Mouse (Mus musculus) CD4-positive, CD25-positive, alpha-beta regulatory T cell, adult 2 months (primary cell): ENCODE measurements at regions not wholly inside any gene's neighbourhood (a gene's known extent, or its start where the extent isn't known, plus 50 kb on each side); places are given as distances from the start of the nearest gene placed in this dataset.

ENCODE experiments used
- DNase-seq: peaks from one replicate; pipeline ENCODE4 v3.0.0-alpha.2; 2012; ENCODE audit warnings: low read depth, low spot score

DNA sequence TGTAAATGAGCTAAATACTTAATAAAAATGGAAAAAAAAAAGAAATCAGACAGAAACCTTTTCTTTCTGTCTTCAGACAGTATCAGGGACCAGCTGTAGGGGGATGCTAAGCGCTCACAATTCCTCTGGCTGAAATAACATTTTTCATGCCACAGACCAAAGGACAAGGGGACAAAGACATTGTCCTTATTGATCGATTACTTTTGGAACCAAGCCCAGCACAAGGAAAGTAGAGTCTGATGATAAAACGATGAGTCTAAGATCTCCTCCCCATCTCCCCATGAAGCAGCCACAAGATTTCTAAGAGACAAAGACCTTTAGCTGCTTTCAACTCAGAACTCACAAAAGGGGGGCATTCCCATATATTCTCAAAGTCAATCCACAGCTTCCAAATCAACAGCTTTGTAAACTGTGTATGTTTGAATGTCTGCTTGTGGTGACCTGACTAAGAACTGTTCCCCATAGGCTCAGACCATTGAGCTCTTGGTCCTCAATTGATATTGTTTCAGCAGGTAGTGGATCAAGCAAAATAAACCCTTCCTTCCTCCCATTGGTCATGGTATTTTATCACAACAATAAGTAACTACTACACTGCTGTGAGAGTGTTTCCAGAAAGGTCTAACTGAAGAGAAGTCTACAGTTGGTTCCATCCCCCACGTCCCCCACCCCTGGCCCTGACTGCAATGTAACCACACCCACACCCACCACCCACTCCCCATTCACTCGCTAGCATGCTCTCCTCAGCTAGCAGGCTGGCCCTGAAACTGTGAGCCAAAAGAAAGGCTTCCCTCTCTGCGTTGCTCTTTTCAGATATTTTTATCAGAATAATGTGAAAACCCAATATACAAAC lies 331.4 kb upstream of the Spred2 start:
- no peak for DNase-seq

GRCm38 (mm10) chr11:19595107-19595506 lies 329.1 kb upstream of the Spred2 start:
- DNase-seq: no peak

GRCm38 (mm10) chr11:19596336-19596735 lies 327.8 kb upstream of the Spred2 start:
- no peak for DNase-seq

- DNase-seq: no peak
Observed at GRCm38 (mm10) chr11:19599433-19599832, 324.7 kb upstream of the Spred2 start.

DNA sequence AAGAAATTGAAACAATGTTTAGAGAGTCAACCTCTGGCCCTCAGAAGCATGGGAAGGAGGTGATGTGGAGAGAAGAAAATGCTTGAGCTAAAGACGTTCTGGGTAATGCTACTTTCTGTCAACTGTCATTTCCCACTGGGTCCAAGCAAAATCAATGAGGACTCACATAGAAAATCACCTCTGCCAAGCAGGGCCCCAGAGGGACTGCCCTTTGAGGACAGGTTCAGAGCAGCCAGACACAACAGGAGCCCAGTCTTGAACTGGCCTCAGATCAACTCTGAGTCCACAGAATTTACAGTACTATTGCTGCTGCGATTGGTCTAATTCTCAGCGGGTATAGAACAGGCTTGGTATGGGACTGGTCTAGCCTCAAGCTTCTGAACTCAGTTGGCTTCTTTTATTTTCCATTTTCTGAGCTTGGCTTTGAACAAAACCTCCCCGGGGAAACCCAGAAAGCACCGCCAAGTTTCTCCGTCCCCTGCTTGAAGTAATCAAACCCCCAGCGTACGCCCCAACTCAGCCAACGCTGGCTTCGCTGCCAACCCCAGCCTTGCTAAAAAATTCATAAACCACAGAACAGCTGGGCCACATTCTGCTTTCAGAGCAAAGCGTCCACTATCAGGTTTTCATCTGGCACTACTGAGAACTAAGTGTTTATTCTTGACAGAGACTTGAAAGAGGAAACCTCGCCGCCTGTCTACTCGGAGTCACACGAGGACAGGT lies 322.8 kb upstream of the Spred2 start:
- DNase-seq: no peak

DNA sequence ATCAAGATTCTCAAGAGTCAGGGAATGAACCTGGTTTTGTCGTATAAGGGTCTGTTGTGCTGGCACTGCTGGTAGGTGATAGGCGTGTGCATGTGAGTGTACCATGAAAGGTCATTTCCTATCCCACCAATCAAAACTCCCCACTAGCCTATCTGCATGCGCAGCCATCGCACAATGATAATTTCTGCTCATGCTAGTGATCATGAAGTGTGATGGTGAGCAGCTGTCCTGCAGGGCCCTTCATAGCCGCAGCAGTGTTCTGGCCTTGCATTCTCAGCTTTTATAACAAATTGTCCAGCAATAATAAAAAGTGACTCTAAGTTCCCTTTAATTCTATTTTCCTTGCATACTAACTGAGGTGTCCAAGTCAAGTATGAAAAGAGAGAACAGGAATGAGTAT lies 321.7 kb upstream of the Spred2 start:
- no peak for DNase-seq

- DNase-seq: no peak
Observed at GRCm38 (mm10) chr11:19605602-19606001, 318.6 kb upstream of the Spred2 start.

- no peak for DNase-seq
Observed at GRCm38 (mm10) chr11:19606943-19607342, 317.2 kb upstream of the Spred2 start.

DNA sequence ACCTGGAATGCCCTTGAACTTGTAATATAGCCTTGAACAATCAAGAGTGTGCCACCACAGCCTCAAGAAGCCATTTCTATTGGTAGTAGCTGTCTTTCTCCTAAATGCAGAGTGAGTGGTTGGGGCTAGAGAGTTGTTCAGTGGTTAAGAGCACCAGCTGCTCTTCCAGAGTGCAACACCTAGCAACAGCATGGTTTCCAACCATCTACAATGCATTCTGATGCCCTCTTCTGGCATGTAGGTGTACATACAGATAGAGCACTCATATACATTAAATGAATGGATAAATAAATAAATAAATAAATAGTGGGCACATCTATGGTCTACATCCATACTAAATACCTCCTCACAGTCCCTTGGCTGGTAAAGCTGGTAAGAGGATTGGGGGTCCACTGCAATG lies 316.2 kb upstream of the Spred2 start:
- DNase-seq: no peak

DNA sequence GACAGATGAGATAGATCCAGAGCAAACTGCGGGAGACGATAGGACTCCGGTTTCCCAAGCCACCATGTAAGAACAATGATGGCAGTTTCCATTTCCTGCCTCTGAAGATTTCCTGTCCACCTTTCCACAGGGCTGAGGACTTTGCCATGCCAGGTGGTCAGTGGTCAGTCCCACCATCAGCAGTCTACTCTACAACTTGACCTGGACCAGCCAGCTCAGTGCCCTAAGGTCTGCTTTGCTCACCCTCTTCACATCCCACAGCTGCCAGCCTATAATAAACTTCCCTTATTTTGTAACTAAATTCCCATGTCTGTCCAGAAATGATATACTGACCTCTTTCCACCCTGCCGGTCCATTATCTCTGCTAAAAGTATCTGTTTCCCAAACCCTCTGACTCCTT lies 315.7 kb upstream of the Spred2 start:
- DNase-seq: no peak

DNA sequence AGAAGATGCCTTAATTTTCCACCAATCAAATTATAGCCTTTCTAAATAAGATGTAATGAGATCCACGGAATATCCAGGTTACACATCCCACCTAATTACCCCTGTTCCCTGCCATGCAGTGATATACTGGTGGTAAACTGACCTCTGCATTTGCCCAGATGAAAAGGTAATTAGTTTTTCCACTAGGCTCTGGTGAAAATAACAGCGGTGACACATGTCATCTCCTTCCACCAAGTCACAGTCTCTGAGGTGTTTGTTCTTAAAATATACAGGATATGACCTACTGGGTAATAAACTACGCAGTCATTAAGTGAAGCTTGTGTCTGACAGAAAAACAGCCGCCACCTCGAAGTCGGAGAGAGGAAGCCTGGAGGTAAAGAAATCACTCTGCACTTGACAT lies 313.6 kb upstream of the Spred2 start:
- DNase-seq: no peak

GRCm38 (mm10) chr11:19611217-19611616 lies 313.0 kb upstream of the Spred2 start:
- no peak for DNase-seq

GRCm38 (mm10) chr11:19616520-19616919 lies 307.7 kb upstream of the Spred2 start:
- no peak for DNase-seq

DNA sequence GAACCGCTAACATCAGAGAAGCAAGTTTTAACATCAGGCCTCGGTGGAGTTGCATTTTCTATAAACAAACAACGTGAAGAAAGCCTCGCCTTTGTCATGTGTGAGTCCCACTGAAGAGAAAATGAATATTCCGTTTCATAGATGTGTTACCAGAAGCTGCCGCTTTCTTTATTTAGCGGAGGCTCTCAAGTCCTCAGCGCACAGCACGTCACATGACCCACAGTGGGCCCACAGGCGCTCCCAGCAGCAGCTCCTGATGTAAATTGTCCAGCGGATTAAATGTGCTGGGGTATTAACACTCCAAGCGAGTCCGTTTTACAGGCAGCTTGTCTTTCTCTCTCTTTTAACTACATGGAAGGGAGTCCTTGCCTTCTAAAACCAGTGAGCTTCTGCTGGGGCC lies 304.7 kb upstream of the Spred2 start:
- no peak for DNase-seq

GRCm38 (mm10) chr11:19631055-19631695 lies 293.0 kb upstream of the Spred2 start:
- no peak for DNase-seq

- DNase-seq: no peak
Observed at GRCm38 (mm10) chr11:19632477-19632876, 291.7 kb upstream of the Spred2 start.

DNA sequence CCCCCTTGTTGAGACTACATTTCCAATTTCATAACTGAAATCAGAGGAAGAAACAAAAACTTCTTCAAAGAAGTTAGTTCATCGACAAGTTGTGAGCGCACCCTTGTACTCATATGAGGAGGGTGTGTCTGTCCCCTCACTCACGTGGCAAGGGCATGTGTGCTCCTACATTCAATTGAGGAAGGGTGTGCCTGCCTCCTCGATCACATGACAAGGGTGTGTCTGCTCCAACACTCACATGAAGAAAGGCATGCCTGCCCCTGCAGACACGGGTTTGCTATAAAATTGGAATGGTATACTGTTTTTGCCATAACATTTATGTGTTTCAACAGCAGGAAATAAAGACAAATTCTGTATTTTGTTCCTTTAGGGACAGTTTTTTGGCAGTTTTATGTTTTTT lies 290.6 kb upstream of the Spred2 start:
- no peak for DNase-seq

DNA sequence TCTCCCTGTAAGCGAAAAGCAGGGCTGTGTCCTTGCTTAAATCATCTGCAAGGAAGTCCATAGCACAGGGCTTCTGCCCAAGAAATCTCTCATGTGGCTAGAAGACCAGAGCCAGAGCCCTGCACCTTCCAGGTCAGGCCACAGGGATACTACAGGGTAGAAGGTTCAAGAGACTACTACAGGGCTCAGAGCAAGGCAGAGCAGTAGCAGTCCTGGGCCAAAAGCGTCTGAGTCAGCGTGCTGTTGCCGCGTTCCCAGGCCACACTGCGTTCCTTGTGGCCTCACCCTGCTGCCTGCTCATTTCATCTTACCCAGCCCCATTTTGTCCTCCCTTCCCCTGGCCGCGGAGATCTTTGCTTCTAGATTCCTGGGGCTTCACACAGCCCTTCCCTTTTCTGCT lies 283.0 kb upstream of the Spred2 start:
- no peak for DNase-seq

- no peak for DNase-seq
Observed at GRCm38 (mm10) chr11:19644116-19644795, 279.9 kb upstream of the Spred2 start.

DNA sequence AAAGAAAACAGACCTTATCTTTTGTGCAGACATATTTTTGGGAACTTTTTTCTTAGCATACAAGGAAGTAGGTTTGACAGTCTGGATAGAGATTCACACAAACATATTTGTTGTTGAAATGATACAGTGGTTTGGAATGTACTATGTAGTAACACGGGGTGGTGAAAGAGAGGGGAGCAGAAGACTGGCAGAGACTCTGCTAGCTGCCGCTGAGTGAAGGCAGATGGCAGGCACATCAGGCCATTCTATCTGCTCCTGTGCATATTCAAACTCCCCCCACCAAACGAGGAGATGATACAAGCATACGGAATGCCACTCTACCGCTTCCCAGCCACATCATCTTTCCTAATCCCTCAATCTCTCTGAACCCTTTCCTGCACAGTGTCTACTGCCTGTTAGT lies 279.1 kb upstream of the Spred2 start:
- DNase-seq: no peak

GRCm38 (mm10) chr11:19651522-19651921 lies 272.7 kb upstream of the Spred2 start:
- no peak for DNase-seq

GRCm38 (mm10) chr11:19651929-19652328 lies 272.2 kb upstream of the Spred2 start:
- no peak for DNase-seq
